Mouse (Mus musculus) hematopoietic stem cell, adult 5-6 weeks (primary cell): ENCODE measurements around the gene Anln. TPM values are rescaled to one million over a fixed set of nuclear protein-coding genes. Genes with fewer than 3 reads are reported as not detected.
"Not testable (repeated sequence)": the region's sequence is repeated elsewhere in the genome, so short reads cannot be mapped to it uniquely, and the experiment has no call there.

Experiments used
- ATAC-seq, 2 experiments: fragments of 125-278 bp in 1 of 2; replicated peaks in 1 of 2; 2 replicates each; pipeline ENCODE4 v1.8.0; 2016 to 2017; ENCODE audit warnings: inconsistent platforms in 2 of 2, mild to moderate bottlenecking in 2 of 2, moderate number of reproducible peaks in 2 of 2, low read depth in 1 of 2, moderate TSS enrichment in 1 of 2; ENCODE audit not compliant: low FRiP score in 2 of 2, poor library complexity in 2 of 2, severe bottlenecking in 2 of 2, insufficient read depth in 1 of 2, low TSS enrichment in 1 of 2
- total RNA-seq: library from RNA; stranded (forward); fragments of 172-1452, 232-1000 nt; gene quantifications from 2 replicates; pipeline ENCODE4 v1.2.3, GENCODE M21; 2017

Gene Anln
- total RNA-seq, 1 experiment from 2014 or later: 39.2 TPM

- ATAC-seq: not testable (repeated sequence)
Measured at GRCm38 (mm10) chr9:22408344-22408743, 19.4 kb upstream of the Anln start.

DNA sequence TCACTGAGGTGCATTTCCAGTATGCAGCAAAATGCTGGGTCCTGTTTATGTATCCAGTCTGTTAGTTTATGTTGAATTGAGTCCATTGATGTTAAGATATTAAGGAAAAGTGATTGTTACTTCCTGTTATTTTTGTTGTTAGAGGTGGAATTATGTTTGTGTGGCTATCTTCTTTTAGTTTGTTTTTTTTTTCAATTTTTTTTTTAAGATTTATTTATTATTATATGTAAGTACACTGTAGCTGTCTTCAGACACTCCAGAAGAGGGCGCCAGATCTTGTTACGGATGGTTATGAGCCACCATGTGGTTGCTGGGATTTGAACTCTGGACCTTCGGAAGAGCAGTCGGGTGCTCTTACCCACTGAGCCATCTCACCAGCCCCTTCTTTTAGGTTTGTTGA, 18.6 kb upstream of the Anln start:
- not testable (repeated sequence) for ATAC-seq

- ATAC-seq: no peak
Measured at GRCm38 (mm10) chr9:22405414-22405813, 16.4 kb upstream of the Anln start.

- ATAC-seq: not testable (repeated sequence)
Measured at GRCm38 (mm10) chr9:22403501-22403900, 14.5 kb upstream of the Anln start.

- ATAC-seq: no peak
Measured at GRCm38 (mm10) chr9:22402976-22403375, 14.0 kb upstream of the Anln start.

DNA sequence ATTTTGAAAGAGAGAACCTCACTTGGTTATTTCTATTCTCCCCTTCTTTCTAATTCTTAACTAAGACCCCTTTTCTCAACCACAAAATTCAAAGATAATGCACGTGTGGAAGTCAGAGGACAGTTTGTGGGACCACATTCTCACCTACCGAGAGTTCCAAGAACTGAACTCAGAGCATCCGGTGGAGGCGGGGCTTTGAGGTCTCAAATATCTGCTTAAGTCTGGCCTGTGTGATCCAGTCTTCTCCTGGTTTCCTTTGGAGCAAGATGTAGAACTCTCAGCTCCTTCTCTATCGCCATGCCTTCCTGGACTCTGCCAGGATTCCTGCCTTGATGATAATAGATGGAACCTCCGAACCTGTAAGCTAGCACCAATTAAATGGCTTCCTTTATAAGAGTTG, 13.0 kb upstream of the Anln start:
- ATAC-seq: no peak

- ATAC-seq: no peak
Measured at GRCm38 (mm10) chr9:22399021-22399420, 10.0 kb upstream of the Anln start.

GRCm38 (mm10) chr9:22394725-22395124, 5.7 kb upstream of the Anln start:
- peak; percentile 32 to 46; a peak in 2 of 4 replicates for ATAC-seq

DNA sequence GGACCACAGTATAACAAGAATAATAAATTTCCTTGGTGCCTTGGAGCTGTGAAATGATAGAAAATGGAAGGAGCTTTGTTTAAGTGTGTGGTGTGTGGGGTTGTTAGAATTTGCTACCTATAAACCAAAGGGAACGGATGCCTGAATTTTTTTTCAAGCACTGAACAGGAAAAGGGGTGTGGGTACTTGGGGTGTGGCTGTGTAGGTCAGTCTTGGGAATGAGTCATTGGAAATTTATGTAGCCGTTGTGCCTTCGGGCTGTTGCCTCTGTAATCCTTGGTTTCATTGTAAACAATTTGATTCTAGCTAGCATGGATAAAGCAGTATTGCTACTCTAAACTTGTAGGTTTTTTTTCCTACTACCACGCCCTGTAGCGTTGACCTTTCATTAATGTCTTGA, 1.4 kb upstream of the Anln start:
- ATAC-seq: no peak

GRCm38 (mm10) chr9:22389736-22390245, 803 bp upstream of the Anln start:
- no peak for ATAC-seq

DNA sequence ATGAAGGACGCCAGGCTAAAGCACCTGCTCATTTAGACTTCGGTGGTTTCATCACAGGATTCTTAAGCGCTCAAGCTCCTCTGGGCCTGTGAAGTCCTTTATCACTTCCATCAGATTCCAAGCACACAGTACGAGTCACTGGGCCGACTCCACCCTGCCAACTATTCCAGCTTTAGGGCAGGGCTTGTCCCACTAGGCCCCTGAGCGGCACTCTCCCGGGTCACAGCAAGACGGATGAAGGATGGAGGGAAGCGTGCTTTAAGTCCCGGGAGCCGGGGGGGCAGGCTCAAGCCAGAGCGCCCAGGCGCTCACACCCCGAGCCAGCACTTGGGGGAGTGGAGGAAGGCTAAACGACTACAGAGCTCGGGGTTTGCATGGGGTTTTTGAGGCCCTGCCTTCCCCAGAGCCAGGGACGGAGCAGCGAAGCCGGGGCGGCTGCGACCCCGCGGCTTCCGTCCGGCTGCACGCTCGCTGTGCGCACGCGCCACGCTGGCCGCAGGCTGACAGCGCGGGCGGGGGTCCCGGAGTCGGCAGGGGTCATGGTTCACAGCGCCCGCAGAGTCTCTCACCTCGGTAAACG, 497 bp downstream of the Anln start:
- peak; percentile 9 to 22; a peak in 3 of 4 replicates for ATAC-seq

GRCm38 (mm10) chr9:22387901-22388300, 1.1 kb downstream of the Anln start:
- ATAC-seq: peak in 1 of 2 experiments; percentile 27; a peak in 1 of 4 replicates

GRCm38 (mm10) chr9:22385890-22386289, 3.1 kb downstream of the Anln start:
- ATAC-seq: no peak

- no peak for ATAC-seq
Measured at GRCm38 (mm10) chr9:22376086-22376485, 12.9 kb downstream of the Anln start.

DNA sequence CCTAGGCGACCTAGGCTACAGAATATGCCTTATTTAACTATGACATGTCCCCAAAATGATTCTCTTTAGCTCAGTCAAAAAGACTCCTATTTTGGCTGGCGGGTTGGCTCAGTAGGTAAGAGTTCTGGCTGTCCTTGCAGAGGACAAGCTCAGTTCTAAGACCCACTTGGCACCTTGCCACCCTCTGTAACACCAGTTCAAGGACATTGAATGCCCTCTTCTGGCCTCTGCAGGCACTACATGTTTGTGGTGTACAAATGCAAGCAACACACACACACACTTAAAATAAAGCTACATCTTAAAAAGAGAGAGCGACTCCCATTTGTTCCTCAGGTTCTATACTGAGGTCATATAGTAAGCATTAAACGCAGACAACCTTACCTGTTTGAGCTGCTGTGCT, 16.2 kb downstream of the Anln start:
- no peak for ATAC-seq

- 0 out of 4 replicates have a peak, but pooled peaks of 1 of the 2 experiments have one; percentile 7 for ATAC-seq
Measured at GRCm38 (mm10) chr9:22368030-22368429, 21.0 kb downstream of the Anln start.

- peak; percentile 22 to 55; a peak in 2 of 4 replicates for ATAC-seq
Measured at GRCm38 (mm10) chr9:22366621-22367020, 22.4 kb downstream of the Anln start.

DNA sequence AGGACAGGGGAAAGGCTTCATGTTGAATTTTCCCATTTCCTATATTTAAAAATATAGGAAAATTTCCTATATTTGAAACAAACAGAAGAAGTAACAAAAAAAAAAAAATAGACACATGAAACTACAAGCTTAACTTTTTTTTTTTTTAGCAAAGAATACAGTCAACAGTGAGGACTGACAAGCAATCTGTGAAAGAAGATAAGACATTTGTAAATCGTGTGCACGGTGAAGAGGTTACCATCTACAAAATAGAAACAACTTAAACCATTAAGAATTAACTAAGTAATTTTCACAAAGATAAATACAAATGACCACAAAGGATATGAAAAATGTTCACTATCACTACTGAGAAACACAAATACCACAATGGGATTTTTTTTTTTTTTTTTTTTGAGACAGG, 22.8 kb downstream of the Anln start:
- no peak for ATAC-seq

- no peak for ATAC-seq
Measured at GRCm38 (mm10) chr9:22360916-22361315, 28.1 kb downstream of the Anln start.
